Mouse (Mus musculus) intestine, embryonic 15.5 days (tissue): ENCODE results near the gene Hoxd1. TPM values are rescaled to one million over a fixed set of nuclear protein-coding genes. Genes with fewer than 3 reads are reported as not detected.

Source experiments
- ATAC-seq: fragments of 200-750 bp; cut with Nextera tagmentation; 2 replicates; pipeline ENCODE4 v1.8.0; 2017; ENCODE audit warnings: moderate TSS enrichment, moderate library complexity
- H3K27ac ChIP-seq: fragments of 300-500 bp; sonication (generic); 2 replicates; pipeline ENCODE4 v1.5.1; 2015; ENCODE audit warnings: mild to moderate bottlenecking, inconsistent platforms
- H3K27me3 ChIP-seq: fragments of 300-500 bp; sonication (generic); replicated peaks from 2 replicates; pipeline ENCODE4 v1.6.1; 2015; ENCODE audit warnings: inconsistent platforms
- H3K36me3 ChIP-seq: fragments of 300-500 bp; sonication (generic); 2 replicates; pipeline ENCODE4 v1.6.1; 2015; ENCODE audit warnings: inconsistent platforms
- H3K4me1 ChIP-seq: fragments of 300-500 bp; sonication (generic); replicated peaks from 2 replicates; pipeline ENCODE4 v1.6.1; 2015; ENCODE audit warnings: inconsistent platforms
- H3K4me2 ChIP-seq: fragments of 300-500 bp; sonication (generic); replicated peaks from 2 replicates; pipeline ENCODE4 v1.6.1; 2015; ENCODE audit warnings: mild to moderate bottlenecking, inconsistent platforms
- H3K4me3 ChIP-seq: fragments of 300-500 bp; sonication (generic); replicated peaks from 2 replicates; pipeline ENCODE4 v1.5.1; 2015; ENCODE audit warnings: inconsistent platforms
- H3K9ac ChIP-seq: fragments of 300-500 bp; sonication (generic); 2 replicates; pipeline ENCODE4 v1.6.1; 2015; ENCODE audit warnings: inconsistent platforms
- H3K9me3 ChIP-seq: fragments of 300-500 bp; sonication (generic); 2 replicates; pipeline ENCODE4 v1.6.1; 2016; ENCODE audit warnings: inconsistent platforms
- WGBS: fragments of 180-500 bp; shearing (Covaris S2); methylation state at CpG from one replicate; pipeline ENCODE4 v1.1.7; 2015; 5-methylcytosine and 5-hydroxymethylcytosine counted together
- polyA plus RNA-seq: library from polyadenylated mRNA; unstranded; fragments of >200 nt; fragmentation: Nextera tagmentation; extraction: Ambion mirVana; gene quantifications from 2 replicates; pipeline ENCODE4 v1.2.1, GENCODE M21; 2015

The Hoxd1 gene
- polyA plus RNA-seq, 1 experiment from 2014 or later: 0.10 TPM

DNA sequence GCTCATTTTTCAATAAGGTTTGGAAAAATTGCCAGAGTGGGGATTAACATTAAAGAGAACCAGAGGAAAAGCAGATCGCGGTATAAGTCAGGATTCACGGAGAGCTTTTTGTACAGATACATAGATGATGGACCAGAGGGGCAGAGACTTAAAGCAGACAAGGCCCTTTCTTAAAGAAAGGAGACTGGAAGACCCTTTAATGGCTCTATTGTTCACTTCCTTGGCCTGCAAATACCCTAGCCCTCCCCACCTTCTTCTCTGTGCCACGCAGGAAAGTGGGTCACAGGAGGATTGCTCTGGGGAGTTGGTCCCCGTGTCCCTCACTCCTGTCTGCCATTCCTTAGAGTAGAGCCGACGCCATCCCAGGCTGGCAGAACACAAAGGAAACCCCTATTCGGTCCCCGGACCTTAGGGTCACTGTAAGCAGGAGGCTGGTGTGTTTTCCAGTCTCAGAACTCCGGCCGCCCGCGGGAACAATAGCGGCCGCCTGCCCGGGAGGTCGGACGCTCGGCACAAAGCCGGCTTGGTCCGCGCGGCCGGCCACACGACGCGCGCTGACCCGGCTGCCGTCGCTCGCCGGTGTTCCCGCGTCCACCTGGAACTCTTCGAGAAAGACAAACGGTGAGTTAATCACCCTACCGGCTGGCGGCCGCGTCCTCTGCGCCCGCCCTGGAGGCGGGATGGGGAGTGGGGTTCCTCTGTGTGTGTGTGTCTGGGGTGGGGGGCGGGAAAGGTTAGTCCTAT, 10.2 kb upstream of the Hoxd1 start:
- Histone ChIP-seq H3K9ac (peak overlapping the region; percentile 23; the same call in 1 of the 2 replicates), H3K9me3 (no peaks in the 10 kb centered on the region), H3K4me1 (peaks cover 21% of the 10 kb centered on the region), H3K36me3 (no peaks in the 10 kb centered on the region), H3K27me3 (peaks cover 62% of the 10 kb centered on the region), H3K4me3 (peak overlapping the region; percentile 34), H3K4me2 (peak overlapping the region; percentile 73), H3K27ac (no peak overlapping the region)
- WGBS: 4% methylated on average over 45 of the region's 45 CpGs
- peak; percentile 40; the same call in 1 of the 2 replicates for ATAC-seq

GRCm38 (mm10) chr2:74753175-74753523, 9.6 kb upstream of the Hoxd1 start:
- Histone ChIP-seq H3K4me2 (peak overlapping the region; percentile 73), H3K27me3 (peaks cover 61% of the 10 kb centered on the region)

GRCm38 (mm10) chr2:74753711-74754110, 9.1 kb upstream of the Hoxd1 start:
- H3K4me3 ChIP-seq: no peak overlapping the region

More at GRCm38 (mm10) chr2:74753175-74753523, 9.6 kb upstream of the Hoxd1 start:
- Histone ChIP-seq H3K27ac (no peak overlapping the region), H3K4me1 (peaks cover 21% of the 10 kb centered on the region), H3K9ac (no peak overlapping the region), H3K36me3 (no peaks in the 10 kb centered on the region), H3K4me3 (peak overlapping the region; percentile 34), H3K9me3 (no peaks in the 10 kb centered on the region)
- peak; percentile 39 for ATAC-seq
- 5% methylated on average over 25 of the region's 25 CpGs for WGBS

GRCm38 (mm10) chr2:74760146-74760545, 2.6 kb upstream of the Hoxd1 start:
- no peak overlapping the region for H3K4me3 ChIP-seq
- no peaks in the 10 kb centered on the region for H3K9me3 ChIP-seq
- no peaks in the 10 kb centered on the region for H3K36me3 ChIP-seq
- peaks cover 52% of the 10 kb centered on the region for H3K27me3 ChIP-seq
- ATAC-seq: no peak
- H3K4me2 ChIP-seq: no peak overlapping the region
- H3K27ac ChIP-seq: no peak overlapping the region
- peaks cover 17% of the 10 kb centered on the region for H3K4me1 ChIP-seq
- no peak overlapping the region for H3K9ac ChIP-seq
- WGBS: 7% methylated on average over 1 of the region's 1 CpGs

More at GRCm38 (mm10) chr2:74753711-74754110, 9.1 kb upstream of the Hoxd1 start:
- Histone ChIP-seq H3K27me3 (peaks cover 57% of the 10 kb centered on the region), H3K9me3 (no peaks in the 10 kb centered on the region), H3K36me3 (no peaks in the 10 kb centered on the region), H3K4me2 (no peak overlapping the region), H3K27ac (no peak overlapping the region), H3K9ac (no peak overlapping the region), H3K4me1 (peaks cover 21% of the 10 kb centered on the region)
- no peak for ATAC-seq
- WGBS: 37% methylated on average over 5 of the region's 5 CpGs

- Histone ChIP-seq H3K36me3 (no peaks in the 10 kb centered on the region), H3K9ac (no peak overlapping the region), H3K4me1 (peaks cover 17% of the 10 kb centered on the region), H3K4me2 (peak overlapping the region; percentile 98), H3K9me3 (no peaks in the 10 kb centered on the region), H3K27ac (no peak overlapping the region), H3K27me3 (peaks cover 58% of the 10 kb centered on the region), H3K4me3 (peak overlapping the region; percentile 53; the same call in 1 of the 2 replicates)
- 4% methylated on average over 13 of the region's 13 CpGs for WGBS
- no peak for ATAC-seq
These were observed 839 bp upstream of the Hoxd1 start for GRCm38 (mm10) chr2:74761941-74762340.

DNA sequence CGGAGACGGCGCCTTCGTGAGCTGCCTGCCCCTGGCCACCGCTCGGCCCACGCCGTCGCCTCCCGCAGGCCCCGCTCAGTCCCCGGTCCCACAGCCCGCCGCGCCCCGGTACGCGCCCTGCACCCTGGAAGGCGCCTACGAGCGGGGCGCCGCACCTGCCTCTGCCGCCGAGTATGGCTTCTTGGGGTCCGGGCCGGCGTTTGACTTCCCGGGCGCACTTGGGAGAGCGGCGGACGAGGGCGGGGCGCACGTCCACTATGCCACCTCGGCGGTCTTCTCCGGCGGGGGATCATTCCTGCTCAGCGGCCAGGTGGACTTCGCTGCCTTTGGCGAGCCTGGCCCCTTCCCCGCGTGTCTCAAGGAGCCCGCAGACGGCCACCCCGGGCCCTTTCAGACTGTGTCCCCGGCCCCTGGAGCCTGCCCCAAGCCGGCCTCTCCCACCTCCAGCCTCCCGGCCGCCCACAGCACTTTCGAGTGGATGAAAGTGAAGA, 510 bp downstream of the Hoxd1 start:
- Histone ChIP-seq H3K27me3 (peaks cover 55% of the 10 kb centered on the region), H3K4me3 (peak overlapping the region; percentile 53), H3K36me3 (no peaks in the 10 kb centered on the region), H3K9me3 (no peaks in the 10 kb centered on the region), H3K4me1 (peaks cover 17% of the 10 kb centered on the region), H3K9ac (0 out of 2 replicates have a peak overlapping the region, but pooled peaks have one; percentile 18), H3K4me2 (peak overlapping the region; percentile 98), H3K27ac (no peak overlapping the region)
- peak; percentile 71; the same call in 1 of the 2 replicates for ATAC-seq
- 2% methylated on average over 41 of the region's 53 CpGs for WGBS

DNA sequence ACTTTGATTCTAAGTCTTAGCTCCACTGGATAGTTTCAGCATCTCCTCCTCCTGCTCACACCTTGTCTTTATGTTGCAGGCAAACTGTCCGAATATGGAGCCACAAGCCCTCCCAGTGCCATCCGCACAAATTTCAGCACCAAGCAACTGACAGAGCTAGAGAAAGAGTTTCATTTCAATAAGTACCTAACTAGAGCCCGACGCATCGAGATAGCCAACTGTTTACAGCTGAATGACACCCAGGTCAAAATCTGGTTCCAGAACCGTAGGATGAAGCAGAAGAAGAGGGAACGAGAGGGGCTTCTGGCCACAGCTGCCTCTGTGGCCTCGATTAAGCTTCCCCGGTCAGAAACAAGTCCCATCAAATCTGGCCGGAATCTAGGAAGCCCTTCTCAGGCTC, 1.2 kb downstream of the Hoxd1 start:
- no peak overlapping the region for H3K9ac ChIP-seq
- no peaks in the 10 kb centered on the region for H3K9me3 ChIP-seq
- 49% methylated on average over 10 of the region's 10 CpGs for WGBS
- H3K27me3 ChIP-seq: peaks cover 55% of the 10 kb centered on the region
- no peak overlapping the region for H3K27ac ChIP-seq
- no peak for ATAC-seq
- H3K4me1 ChIP-seq: peaks cover 17% of the 10 kb centered on the region
- H3K4me3 ChIP-seq: no peak overlapping the region
- peak overlapping the region; percentile 98 for H3K4me2 ChIP-seq
- no peaks in the 10 kb centered on the region for H3K36me3 ChIP-seq

GRCm38 (mm10) chr2:74774359-74774758, 11.6 kb downstream of the Hoxd1 start:
- H3K4me3 ChIP-seq: no peak overlapping the region
- no peak overlapping the region for H3K27ac ChIP-seq
- WGBS: 82% methylated on average over 2 of the region's 2 CpGs
- no peaks in the 10 kb centered on the region for H3K4me1 ChIP-seq
- no peaks in the 10 kb centered on the region for H3K27me3 ChIP-seq
- H3K9ac ChIP-seq: no peak overlapping the region
- no peak overlapping the region for H3K4me2 ChIP-seq
- ATAC-seq: no peak
- no peaks in the 10 kb centered on the region for H3K36me3 ChIP-seq
- H3K9me3 ChIP-seq: no peaks in the 10 kb centered on the region

- H3K9ac ChIP-seq: no peak overlapping the region
- no peaks in the 10 kb centered on the region for H3K4me1 ChIP-seq
- H3K4me3 ChIP-seq: no peak overlapping the region
- no peak overlapping the region for H3K4me2 ChIP-seq
- 75% methylated on average over 13 of the region's 13 CpGs for WGBS
- H3K9me3 ChIP-seq: no peaks in the 10 kb centered on the region
- no peak overlapping the region for H3K27ac ChIP-seq
- H3K36me3 ChIP-seq: no peaks in the 10 kb centered on the region
- no peak for ATAC-seq
- H3K27me3 ChIP-seq: no peaks in the 10 kb centered on the region
These were observed 14.9 kb downstream of the Hoxd1 start for GRCm38 (mm10) chr2:74777536-74778275.

GRCm38 (mm10) chr2:74781386-74781785, 18.6 kb downstream of the Hoxd1 start:
- Histone ChIP-seq H3K4me3 (no peak overlapping the region), H3K27me3 (no peaks in the 10 kb centered on the region), H3K9ac (no peak overlapping the region), H3K36me3 (no peaks in the 10 kb centered on the region), H3K4me2 (no peak overlapping the region), H3K27ac (no peak overlapping the region), H3K4me1 (no peaks in the 10 kb centered on the region), H3K9me3 (no peaks in the 10 kb centered on the region)
- no peak for ATAC-seq
- 72% methylated on average over 5 of the region's 5 CpGs for WGBS

- no peaks in the 10 kb centered on the region for H3K4me1 ChIP-seq
- no peak overlapping the region for H3K9ac ChIP-seq
- no peak overlapping the region for H3K27ac ChIP-seq
- H3K9me3 ChIP-seq: no peaks in the 10 kb centered on the region
- H3K27me3 ChIP-seq: no peaks in the 10 kb centered on the region
- no peak overlapping the region for H3K4me3 ChIP-seq
- H3K4me2 ChIP-seq: no peak overlapping the region
- ATAC-seq: no peak
- WGBS: 33% methylated on average over 7 of the region's 7 CpGs
- H3K36me3 ChIP-seq: no peaks in the 10 kb centered on the region
These were observed 32.8 kb downstream of the Hoxd1 start for GRCm38 (mm10) chr2:74795531-74795930.

DNA sequence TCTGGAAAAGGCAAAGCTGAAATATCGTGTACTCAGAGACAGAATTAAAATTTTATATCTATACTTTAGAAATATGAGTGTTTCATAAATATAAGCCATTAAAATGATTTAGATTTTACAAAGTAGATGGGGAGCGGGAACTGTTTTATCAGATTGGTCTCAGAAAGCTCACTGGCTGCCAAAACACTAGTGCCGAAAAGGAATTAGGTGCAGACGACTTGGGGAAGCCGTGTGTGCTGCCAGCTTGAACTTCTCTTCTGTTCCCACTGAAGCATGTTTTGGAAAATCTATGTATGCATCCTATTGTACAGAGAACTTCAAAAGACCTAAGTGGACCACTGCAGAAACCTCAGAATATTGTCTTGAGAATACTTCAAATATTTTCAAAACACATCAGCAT, 45.7 kb downstream of the Hoxd1 start:
- Histone ChIP-seq H3K4me2 (no peak overlapping the region), H3K9me3 (no peaks in the 10 kb centered on the region), H3K36me3 (no peaks in the 10 kb centered on the region), H3K4me1 (no peaks in the 10 kb centered on the region), H3K27ac (no peak overlapping the region), H3K9ac (no peak overlapping the region), H3K4me3 (no peak overlapping the region), H3K27me3 (no peaks in the 10 kb centered on the region)
- no peak for ATAC-seq
- 80% methylated on average over 5 of the region's 5 CpGs for WGBS
